Mouse (Mus musculus) heart, embryonic 11.5 days (tissue): Measurements from ENCODE around the gene Lsm10. TPM values are rescaled to one million over a fixed set of nuclear protein-coding genes. Genes with fewer than 3 reads are reported as not detected.

ENCODE experiments used
- ATAC-seq: fragments of 200-750 bp; cut with Nextera tagmentation; replicated peaks from 2 replicates; pipeline ENCODE4 v1.8.0; 2017; ENCODE audit warnings: moderate library complexity; ENCODE audit not compliant: insufficient number of reproducible peaks, low FRiP score, low TSS enrichment
- H3K27ac ChIP-seq: fragments of 300-500 bp; sonication (generic); 2 replicates; pipeline ENCODE4 v1.5.1; 2014; ENCODE audit warnings: mild to moderate bottlenecking, low read depth, low read length
- H3K27me3 ChIP-seq: fragments of 300-500 bp; sonication (generic); 2 replicates; pipeline ENCODE4 v1.6.1; 2014; ENCODE audit warnings: mild to moderate bottlenecking, low read length, mixed read lengths; ENCODE audit not compliant: control insufficient read depth, insufficient read depth
- H3K36me3 ChIP-seq: fragments of 300-500 bp; sonication (generic); 2 replicates; pipeline ENCODE4 v1.6.1; 2014; ENCODE audit warnings: mild to moderate bottlenecking, low read length, moderate library complexity, mixed read lengths; ENCODE audit not compliant: control insufficient read depth, insufficient read depth
- H3K4me1 ChIP-seq: fragments of 300-500 bp; sonication (generic); 2 replicates; pipeline ENCODE4 v1.6.1; 2014; ENCODE audit warnings: low read length; ENCODE audit not compliant: control insufficient read depth, insufficient read depth
- H3K4me2 ChIP-seq: fragments of 300-500 bp; sonication (generic); 2 replicates; pipeline ENCODE4 v1.6.1; 2014; ENCODE audit warnings: mild to moderate bottlenecking, moderate library complexity
- H3K4me3 ChIP-seq: fragments of 300-500 bp; sonication (generic); 2 replicates; pipeline ENCODE4 v1.5.1; 2014; ENCODE audit warnings: low read depth, low read length
- H3K9ac ChIP-seq: fragments of 300-500 bp; sonication (generic); 2 replicates; pipeline ENCODE4 v1.6.1; 2014; ENCODE audit warnings: mild to moderate bottlenecking, low read depth, low read length, moderate library complexity
- H3K9me3 ChIP-seq: fragments of 300-500 bp; sonication (generic); replicated peaks from 2 replicates; pipeline ENCODE4 v1.6.1; 2016; ENCODE audit warnings: low read length; ENCODE audit not compliant: control insufficient read depth
- WGBS: fragments of 180-500 bp; shearing (Covaris S2); extraction: QIAGEN DNeasy Blood & Tissue Kit; methylation state at CpG from one replicate; pipeline ENCODE4 v1.1.7; 2014; ENCODE audit not compliant: insufficient replicate concordance; 5-methylcytosine and 5-hydroxymethylcytosine counted together
- polyA plus RNA-seq: library from polyadenylated mRNA; unstranded; fragments of >200 nt; fragmentation: Nextera tagmentation; extraction: Ambion mirVana; gene quantifications from 2 replicates; pipeline ENCODE4 v1.2.1, GENCODE M21; 2014

Lsm10 gene
- polyA plus RNA-seq, 1 experiment from 2014 or later: 42.8 TPM

DNA sequence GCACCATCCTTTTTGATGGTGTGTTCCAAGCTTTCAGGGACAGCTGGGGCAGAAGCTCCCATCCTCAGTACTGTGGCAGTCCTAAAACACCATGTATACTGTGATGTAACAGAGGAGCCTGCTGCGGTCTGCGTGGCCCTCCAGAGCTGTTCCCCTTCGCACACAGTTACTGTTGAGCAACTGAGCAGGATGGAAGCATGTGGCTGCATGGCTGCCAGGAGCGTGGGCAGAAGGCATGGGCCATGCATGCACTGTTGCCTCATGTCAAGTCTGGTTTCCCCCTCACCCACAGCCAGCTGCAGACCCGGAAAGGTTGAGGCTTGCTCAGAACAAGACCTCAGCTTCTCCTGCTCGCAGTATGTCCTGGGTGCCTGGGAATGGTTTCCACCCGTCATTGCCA is 31.2 kb upstream of the Lsm10 start:
- Histone ChIP-seq H3K4me2 (no peak overlapping the region), H3K9me3 (no peaks in the 10 kb centered on the region), H3K4me1 (no peaks in the 10 kb centered on the region), H3K4me3 (no peak overlapping the region), H3K27ac (no peak overlapping the region), H3K9ac (no peak overlapping the region), H3K27me3 (no peaks in the 10 kb centered on the region), H3K36me3 (no peaks in the 10 kb centered on the region)
- 82% methylated on average over 7 of the region's 7 CpGs for WGBS
- no peak for ATAC-seq

DNA sequence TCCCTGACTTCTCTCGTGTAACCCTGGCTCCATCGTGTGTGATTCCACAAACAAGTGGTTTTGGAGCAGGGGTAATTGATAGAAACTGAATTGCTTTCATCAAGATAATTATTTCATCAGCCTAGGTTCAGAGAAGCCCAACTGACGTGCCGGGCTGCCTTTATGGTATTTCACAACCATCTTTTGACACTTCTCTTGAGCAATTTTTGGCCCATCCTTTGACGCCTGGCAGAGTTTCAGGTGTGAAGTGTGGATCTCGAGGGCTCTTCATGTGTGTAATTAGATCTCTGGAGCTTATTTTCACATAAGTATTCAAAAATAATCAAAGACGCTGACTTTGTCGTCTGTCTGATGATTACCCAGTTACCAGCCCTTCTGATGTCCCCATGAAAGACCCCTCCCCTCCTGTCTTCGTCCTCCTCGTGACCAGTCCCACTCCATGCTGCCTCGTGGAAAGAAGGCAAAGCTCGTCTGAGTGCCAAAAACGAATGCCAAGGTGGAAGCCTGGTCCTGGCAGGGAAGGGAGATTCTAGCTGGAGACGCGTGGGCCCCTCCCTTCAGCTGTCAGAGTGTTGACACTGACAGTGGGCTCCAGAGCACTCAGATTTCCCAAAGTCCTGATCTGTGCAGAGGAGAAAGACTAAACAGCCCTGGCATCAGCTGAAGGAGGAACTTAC is 28.9 kb upstream of the Lsm10 start:
- H3K4me1 ChIP-seq: no peaks in the 10 kb centered on the region
- H3K9me3 ChIP-seq: no peaks in the 10 kb centered on the region
- H3K27ac ChIP-seq: no peak overlapping the region
- H3K9ac ChIP-seq: no peak overlapping the region
- no peak overlapping the region for H3K4me3 ChIP-seq
- no peak overlapping the region for H3K4me2 ChIP-seq
- ATAC-seq: no peak
- WGBS: 70% methylated on average over 15 of the region's 15 CpGs
- H3K27me3 ChIP-seq: no peaks in the 10 kb centered on the region
- no peaks in the 10 kb centered on the region for H3K36me3 ChIP-seq

DNA sequence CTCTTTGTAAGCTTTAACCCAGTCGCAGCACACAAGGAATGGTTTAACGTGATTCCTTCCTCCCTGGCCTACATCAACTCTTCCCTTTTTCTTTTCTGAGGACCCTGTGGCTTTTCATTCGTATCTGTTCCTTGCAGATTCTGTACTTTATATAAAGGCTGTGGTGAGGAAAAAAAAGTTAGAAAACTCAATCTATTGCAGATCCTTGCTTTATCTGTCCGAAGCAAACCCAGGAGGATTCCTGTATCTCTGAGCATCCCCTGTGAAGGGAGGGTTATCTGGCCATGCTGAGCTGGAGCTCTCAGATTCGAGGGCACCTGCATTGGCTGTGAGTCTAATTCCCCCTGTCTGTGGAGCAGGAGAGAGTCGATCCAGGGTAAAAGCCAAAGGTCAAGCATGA is 27.6 kb upstream of the Lsm10 start:
- no peak overlapping the region for H3K27ac ChIP-seq
- no peaks in the 10 kb centered on the region for H3K36me3 ChIP-seq
- no peaks in the 10 kb centered on the region for H3K9me3 ChIP-seq
- no peaks in the 10 kb centered on the region for H3K4me1 ChIP-seq
- no peaks in the 10 kb centered on the region for H3K27me3 ChIP-seq
- H3K4me2 ChIP-seq: no peak overlapping the region
- no peak overlapping the region for H3K4me3 ChIP-seq
- no peak for ATAC-seq
- 75% methylated on average over 6 of the region's 6 CpGs for WGBS
- no peak overlapping the region for H3K9ac ChIP-seq

DNA sequence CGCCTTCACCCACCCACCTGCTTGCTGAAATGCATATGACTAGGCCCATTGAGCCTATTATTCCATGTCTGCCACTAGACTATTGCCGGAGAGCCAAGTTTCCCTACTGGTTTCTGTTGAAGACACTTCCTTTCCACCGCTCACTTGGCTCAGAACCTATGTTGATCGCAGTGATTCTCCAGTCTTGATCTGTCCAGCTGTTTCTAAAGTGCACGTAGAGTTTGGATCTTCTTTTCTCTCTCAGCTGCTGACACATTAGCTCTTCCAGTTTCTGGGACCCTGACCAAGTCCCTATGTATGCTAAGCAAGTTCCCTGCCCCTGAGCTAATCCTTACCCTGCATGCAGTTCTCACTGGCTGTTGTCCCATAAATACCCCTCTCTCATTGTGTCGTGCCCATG is 18.6 kb upstream of the Lsm10 start:
- no peak overlapping the region for H3K4me3 ChIP-seq
- H3K4me1 ChIP-seq: no peaks in the 10 kb centered on the region
- H3K4me2 ChIP-seq: no peak overlapping the region
- H3K27ac ChIP-seq: no peak overlapping the region
- no peaks in the 10 kb centered on the region for H3K9me3 ChIP-seq
- H3K36me3 ChIP-seq: no peaks in the 10 kb centered on the region
- H3K9ac ChIP-seq: no peak overlapping the region
- no peak for ATAC-seq
- H3K27me3 ChIP-seq: no peaks in the 10 kb centered on the region
- WGBS: 78% methylated on average over 6 of the region's 6 CpGs

DNA sequence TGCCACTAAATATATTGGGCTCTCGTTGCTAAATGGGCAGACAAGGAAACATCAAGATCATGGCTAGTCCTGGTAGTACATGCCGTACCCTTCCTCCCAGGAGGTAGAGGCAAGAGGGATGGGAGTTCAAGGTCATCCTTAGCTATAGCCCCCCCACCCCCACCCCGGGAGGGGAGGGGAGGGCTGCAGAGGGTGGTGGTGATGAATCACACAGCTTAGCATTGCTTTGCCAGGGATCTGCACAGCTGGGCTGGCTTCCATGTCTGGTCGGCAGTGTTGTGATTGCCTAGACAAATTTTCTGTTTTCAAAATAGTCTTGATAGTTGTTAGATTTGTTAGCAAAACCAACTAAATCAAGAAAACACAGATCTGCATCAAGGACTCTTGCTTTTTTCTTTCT is 17.2 kb upstream of the Lsm10 start:
- Histone ChIP-seq H3K36me3 (no peaks in the 10 kb centered on the region), H3K4me2 (no peak overlapping the region), H3K9ac (no peak overlapping the region), H3K4me1 (no peaks in the 10 kb centered on the region), H3K27ac (no peak overlapping the region), H3K27me3 (no peaks in the 10 kb centered on the region), H3K4me3 (no peak overlapping the region), H3K9me3 (no peaks in the 10 kb centered on the region)
- 76% methylated on average over 4 of the region's 4 CpGs for WGBS
- ATAC-seq: no peak

DNA sequence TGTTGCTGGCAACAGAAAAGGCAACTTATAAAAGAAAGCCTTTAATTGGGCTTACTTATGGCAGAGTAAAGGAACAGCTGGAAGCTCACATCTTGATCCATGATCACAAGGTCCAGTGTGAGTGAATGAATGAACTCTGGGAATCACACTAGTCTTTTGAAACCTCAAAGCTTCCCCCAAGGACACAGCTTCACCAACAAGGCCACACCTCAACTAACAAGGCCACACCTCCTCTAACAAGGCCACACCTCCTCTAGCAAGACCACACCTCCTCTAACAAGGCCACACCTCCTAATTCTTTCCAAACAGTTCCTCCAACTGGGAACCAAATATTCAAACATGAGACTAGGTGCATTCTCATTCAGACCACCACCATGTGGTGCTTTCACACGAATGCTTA is 14.8 kb upstream of the Lsm10 start:
- no peak overlapping the region for H3K4me2 ChIP-seq
- H3K9me3 ChIP-seq: no peaks in the 10 kb centered on the region
- no peak for ATAC-seq
- H3K4me3 ChIP-seq: no peak overlapping the region
- no peaks in the 10 kb centered on the region for H3K27me3 ChIP-seq
- no peaks in the 10 kb centered on the region for H3K36me3 ChIP-seq
- H3K9ac ChIP-seq: no peak overlapping the region
- no peaks in the 10 kb centered on the region for H3K4me1 ChIP-seq
- 86% methylated on average over 1 of the region's 1 CpGs for WGBS
- H3K27ac ChIP-seq: no peak overlapping the region

DNA sequence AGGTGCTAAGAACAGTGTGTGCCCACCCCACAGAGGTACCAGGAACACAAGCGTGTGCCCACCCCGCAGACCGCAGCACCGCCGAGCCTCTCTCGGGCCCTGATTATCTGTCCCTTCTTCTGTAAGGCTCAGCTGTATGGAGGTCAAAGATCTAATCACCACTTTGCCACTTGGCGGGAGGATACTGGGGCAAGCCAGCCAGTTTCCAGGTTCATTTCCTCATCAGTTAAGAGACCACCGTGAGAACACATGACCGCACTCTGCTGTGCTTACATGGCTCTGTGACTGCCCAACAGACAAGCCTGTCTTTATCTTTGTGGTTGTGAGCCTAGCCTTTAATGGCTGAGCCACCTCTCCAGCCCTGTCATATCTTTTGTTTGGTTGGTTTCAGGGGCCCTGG is 13.4 kb upstream of the Lsm10 start:
- 75% methylated on average over 9 of the region's 9 CpGs for WGBS
- no peaks in the 10 kb centered on the region for H3K36me3 ChIP-seq
- H3K4me1 ChIP-seq: no peaks in the 10 kb centered on the region
- H3K4me2 ChIP-seq: no peak overlapping the region
- H3K9ac ChIP-seq: no peak overlapping the region
- no peak overlapping the region for H3K4me3 ChIP-seq
- no peak overlapping the region for H3K27ac ChIP-seq
- H3K9me3 ChIP-seq: no peaks in the 10 kb centered on the region
- no peak for ATAC-seq
- no peaks in the 10 kb centered on the region for H3K27me3 ChIP-seq

DNA sequence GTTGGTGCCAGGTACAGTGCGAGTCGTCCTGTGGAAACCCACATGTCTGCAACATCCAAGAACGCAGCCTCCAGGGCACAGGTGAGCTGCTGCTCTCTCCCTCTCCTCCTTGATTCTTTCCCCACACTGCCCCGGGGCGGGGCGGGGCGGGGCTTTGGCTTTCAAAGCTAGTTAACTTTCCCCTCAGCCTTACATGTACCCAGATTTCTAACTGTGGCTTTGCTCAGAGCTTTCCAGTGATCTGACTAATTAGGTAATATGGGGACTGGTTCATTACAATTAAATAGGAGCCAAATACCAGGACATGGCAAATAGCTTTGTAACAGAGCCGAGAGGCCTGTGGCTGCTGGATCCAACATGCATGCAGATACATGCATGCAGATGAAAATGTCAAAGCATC is 12.0 kb upstream of the Lsm10 start:
- H3K4me3 ChIP-seq: no peak overlapping the region
- H3K9me3 ChIP-seq: no peaks in the 10 kb centered on the region
- 71% methylated on average over 8 of the region's 8 CpGs for WGBS
- H3K4me2 ChIP-seq: no peak overlapping the region
- no peak for ATAC-seq
- no peak overlapping the region for H3K27ac ChIP-seq
- H3K27me3 ChIP-seq: no peaks in the 10 kb centered on the region
- H3K36me3 ChIP-seq: no peaks in the 10 kb centered on the region
- no peaks in the 10 kb centered on the region for H3K4me1 ChIP-seq
- H3K9ac ChIP-seq: no peak overlapping the region

DNA sequence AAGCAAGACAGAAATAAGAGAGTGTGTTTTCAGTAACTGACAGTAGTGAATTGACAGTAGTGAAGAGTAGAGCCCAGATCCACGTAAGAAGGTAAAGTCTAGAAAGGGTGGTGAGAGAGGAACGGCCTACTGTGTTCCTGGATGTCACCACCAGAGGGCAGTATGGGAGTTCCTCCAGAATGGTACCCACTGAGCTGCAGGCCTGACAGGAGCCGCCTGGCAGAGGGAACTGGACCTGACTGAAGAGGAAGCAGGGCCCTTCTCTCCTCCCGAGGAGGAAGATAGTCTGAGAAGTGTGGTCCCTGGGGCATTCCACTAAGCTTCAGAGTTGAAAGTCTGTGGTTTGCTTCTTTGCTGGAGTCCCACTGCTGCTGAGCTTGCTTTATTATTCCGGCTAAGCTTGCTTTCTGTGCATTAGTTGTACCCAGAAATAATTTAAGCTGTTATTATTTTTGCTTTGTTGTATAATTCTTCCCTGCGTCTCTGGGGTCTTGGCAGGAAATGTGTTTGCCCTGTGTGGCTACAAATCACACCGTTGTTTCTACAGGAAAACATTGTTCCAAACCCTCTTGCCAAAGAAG is 10.3 kb upstream of the Lsm10 start:
- H3K9ac ChIP-seq: no peak overlapping the region
- H3K4me1 ChIP-seq: no peaks in the 10 kb centered on the region
- H3K9me3 ChIP-seq: no peaks in the 10 kb centered on the region
- no peaks in the 10 kb centered on the region for H3K27me3 ChIP-seq
- 31% methylated on average over 7 of the region's 7 CpGs for WGBS
- ATAC-seq: peak; percentile 53; the same call in 1 of the 2 replicates
- H3K4me2 ChIP-seq: no peak overlapping the region
- no peaks in the 10 kb centered on the region for H3K36me3 ChIP-seq
- H3K4me3 ChIP-seq: no peak overlapping the region
- H3K27ac ChIP-seq: no peak overlapping the region
